Mouse (Mus musculus) spleen, postnatal 10 days (tissue): ENCODE results near the gene Il4.
A peak's percentile ranks its signal among the peaks of the same experiment; 100 is the strongest.

Source experiments
- DNase-seq, 2 experiments: peaks; one replicate each; pipeline ENCODE4 v3.0.0; 2021 to 2022; ENCODE audit warnings: low spot score in 2 of 2

Il4 gene

DNA sequence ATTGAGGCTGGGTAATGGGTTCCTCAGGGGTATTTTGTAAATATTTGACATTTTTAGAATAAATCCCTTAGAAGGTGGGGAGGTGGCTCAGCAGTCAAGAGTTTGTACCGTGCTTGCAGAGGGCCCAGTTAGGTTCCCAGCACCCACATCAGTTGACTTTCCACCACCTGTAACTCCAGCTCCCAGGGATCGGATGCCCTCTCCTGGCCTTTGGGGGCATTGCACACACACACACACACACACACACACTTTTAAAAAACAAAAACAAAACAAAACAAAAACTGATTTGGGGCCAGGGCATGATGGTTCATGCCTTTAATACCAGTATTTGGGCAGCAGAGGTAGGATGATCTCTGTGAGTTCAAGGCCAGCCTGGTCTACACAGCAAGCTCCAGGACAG is 5.7 kb upstream of the Il4 start:
- DNase-seq = no peak

DNA sequence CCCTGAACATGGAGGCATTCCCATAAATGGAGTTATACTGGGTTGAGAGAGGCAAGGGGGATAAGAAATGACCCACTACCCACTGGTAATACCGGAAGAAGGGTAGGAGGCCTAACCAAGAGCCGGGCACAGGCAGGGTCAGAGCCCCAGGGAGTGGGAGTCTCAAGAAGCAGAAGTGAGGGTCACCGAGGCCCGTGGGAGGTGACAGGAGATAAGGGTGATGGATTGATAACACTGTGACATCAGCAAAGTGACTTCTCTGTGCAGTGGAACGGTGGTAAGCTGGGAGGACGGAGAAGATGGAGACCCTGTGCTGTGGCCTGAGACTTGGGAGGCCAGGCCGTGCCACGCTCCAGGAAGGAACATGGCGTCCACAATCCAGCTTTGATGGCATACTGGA is 5.1 kb upstream of the Il4 start:
- DNase-seq = no peak

DNA sequence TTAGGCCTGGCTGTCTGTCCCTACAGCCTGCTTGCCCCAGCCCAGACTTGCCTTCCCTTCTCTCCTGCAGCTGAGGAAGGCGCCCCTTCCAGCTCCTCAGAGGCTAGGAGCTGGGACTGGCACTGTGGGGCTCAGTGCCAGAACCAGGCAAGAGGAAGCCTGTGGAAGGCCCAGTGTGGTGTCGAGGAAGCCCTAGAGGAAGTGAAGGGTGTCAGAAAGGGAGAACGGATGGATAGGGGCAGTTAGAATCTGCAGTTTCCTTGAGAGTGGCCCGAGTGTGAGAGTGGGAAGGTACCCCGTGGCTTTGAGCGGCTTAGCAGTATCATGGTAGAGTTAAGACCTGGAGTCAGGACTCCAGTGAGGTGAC is 4.0 kb upstream of the Il4 start:
- DNase-seq = no peak

DNA sequence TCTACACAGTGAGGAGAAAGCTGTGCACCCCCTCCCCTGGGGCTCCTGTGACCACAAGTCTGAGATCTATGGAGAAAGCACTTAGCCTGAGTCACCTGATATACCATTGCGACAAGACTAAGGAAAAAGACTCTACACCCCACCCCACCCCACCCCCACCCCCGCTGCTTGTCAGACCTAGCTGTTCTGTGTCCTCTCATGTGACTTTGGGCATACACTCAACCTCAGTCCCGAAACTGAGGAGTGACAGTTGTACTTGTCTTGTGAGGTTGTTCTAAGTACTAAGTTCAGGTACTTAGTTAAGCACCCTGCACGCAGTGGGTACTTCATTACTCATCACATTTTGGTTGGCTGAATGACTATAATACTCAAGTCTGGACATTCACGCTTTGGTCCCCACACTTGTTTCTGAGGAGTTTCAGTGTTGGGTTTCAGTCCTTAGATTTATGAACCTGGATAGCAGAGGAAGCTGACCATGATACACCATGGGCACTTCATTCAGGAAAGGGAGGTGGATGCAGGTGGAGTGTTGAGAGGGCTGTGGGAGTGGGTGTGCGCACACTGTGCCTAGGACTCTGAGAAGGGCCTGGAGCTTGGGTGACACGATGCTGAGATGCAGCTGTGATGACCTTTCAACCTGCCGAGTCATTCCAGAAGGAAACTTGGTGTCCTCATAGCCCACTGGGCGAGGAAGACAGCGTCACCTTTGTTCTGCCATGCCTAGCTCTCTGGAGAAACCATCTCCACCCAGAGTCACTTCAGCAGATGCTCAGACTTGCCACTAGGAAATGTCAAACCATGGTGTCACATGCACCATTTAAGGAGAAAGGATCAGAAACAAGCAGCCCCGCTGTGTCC is 3.3 kb upstream of the Il4 start:
- DNase-seq = no peak

DNA sequence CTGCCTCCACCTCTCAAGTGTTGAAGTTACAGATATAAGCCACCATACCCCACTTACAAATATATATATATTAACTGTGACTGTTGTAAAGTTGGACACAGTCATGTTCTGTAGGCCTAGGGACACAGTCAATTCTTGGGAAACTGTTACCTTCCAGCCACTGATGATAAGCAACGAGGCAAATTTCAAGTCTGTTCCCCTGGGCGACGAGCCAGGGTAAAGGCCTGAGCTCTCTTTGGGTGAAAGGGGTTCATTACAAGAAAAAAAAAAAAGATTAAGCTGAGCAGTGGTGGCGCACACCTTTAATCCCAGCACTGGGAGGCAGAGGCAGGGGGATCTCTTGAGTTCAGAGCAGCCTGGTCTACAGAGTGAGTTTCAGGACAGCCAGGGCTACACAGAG is 1.6 kb upstream of the Il4 start:
- no peak for DNase-seq

DNA sequence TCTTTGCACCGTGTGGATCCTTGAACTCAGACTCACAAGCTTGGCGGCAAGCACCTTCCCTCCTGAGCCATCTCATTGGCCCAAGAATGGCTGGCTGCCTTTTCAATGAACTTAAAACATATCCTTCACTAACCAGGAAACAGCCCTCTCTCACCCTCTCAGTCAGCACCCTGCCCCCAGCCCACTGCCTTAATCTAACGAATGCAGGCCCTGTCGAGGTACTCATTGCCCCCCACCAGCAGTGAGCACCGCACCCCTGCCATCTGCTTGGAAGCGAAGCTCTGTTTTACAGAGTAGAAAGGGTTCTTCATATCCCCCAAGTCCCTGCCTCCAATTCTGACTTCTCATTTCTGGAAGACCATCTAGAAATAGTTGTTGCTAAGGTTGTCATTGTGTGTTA is 959 bp upstream of the Il4 start:
- DNase-seq = no peak

DNA sequence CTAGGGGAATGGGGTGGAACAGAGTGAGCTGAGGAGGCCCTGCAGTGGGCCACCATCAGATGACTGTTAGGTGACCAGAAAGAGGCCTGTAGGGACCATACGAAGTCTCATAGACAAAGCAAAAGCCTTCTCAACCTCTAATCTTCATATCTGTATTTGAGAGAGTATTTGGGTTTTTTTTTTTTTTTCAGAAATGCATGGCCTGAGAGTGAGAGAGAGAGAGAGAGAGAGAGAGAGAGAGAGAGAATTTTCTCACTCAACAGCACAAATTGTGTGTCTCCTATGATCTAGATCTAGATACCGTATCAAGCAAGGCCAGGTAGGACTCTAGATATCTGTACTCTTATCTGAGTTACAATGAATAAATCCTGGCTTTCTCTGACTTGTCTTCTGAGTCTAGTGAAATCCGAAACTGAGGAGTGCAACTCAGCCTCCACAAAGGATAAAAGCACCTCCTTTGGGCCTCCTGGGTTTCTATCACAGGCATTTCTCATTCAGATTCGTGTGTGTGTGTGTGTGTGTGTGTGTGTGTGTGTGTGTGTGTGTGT is 833 bp downstream of the Il4 start:
- no peak for DNase-seq

DNA sequence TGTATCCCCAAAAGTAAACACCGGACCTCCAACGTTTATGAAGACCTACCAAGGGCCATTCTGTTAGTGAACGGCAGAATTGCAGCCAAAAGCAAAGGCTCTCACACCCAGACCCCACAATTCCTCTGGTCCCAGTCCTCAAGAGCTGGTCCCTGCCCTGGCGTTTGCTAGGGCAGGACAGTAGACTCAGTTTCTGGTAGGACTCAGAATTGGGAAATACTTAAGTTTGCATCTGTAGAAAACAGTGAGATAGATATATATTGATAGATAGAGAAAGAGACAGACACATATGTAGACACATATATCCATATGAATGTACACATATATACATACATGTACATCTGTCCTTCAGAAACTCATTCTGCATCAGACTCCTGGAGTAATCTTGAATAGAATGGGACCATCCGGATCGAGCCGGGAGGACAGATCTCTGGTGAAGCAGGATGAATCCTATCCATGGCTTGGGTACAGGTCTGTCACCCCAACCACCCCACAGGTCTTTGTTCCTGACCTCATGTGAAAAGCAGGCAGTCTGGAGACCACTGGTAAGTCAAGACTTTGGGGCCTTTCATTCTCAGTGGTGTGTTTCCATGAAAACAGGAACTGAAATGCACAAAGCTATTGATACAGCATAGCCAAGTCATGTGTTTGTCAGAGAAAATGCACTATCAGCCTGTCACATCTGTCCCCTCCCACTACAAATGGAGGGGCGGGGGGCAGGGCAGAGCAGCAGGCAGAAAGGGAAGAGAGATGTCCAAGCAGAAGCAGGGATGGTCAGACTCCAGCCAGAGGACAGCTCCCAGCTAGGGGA is 1.5 kb downstream of the Il4 start:
- no peak for DNase-seq

DNA sequence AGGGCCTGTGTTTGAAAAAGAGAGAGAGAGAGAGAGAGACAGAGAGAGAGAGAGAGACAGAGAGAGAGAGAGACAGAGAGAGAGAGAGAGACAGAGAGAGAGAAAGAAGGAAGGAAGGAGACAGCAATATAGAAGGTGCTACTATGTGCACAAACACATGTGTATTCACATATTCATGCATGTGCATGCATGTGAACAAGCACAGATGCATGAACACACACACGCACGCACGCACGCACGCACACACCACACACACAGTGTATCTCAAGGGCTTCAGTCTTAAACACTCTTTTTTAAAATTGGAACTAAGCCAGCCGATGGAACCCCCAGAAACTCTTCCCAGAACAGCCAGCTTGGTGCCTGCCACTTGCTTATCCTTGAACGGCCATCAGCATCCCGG is 2.9 kb downstream of the Il4 start:
- no peak for DNase-seq

DNA sequence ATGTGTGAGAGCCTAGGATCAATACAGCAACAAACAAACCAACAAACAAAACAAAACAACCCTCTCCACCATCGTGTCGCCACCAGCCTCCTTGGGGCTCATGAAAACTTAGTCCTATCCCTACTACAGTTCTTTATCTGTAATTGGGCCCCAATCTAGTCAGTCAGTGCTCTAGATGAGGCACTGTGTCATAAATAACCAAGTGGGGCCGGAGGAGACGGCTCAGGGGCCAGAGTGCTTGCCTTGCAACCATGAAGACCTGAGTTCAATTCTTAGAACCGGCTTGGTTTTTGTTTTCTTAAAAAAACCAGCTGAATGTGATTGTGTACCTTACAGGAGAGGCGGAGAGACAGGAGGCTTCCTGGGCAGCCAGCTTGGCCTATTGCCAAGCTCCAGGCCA is 3.3 kb downstream of the Il4 start:
- DNase-seq = no peak

DNA sequence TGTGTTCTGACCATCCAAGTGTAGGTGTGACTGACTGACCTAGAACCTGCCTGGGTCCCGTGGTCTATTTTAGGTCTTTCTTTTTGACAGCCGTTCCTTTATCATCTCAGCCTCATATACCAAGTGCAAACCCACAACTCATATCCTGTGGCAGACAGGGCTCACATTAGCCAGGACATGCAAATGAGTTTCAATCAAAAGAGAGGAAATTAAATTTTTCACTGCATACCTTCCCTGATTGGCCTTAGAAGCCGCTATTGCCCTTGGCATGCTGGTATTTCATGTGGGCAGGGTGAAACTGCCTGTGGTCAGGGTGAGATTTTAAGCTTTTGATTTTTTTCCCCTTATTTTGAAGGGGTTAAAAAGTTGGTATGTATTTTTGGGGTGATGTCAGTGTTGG is 8.8 kb downstream of the Il4 start:
- no peak for DNase-seq

DNA sequence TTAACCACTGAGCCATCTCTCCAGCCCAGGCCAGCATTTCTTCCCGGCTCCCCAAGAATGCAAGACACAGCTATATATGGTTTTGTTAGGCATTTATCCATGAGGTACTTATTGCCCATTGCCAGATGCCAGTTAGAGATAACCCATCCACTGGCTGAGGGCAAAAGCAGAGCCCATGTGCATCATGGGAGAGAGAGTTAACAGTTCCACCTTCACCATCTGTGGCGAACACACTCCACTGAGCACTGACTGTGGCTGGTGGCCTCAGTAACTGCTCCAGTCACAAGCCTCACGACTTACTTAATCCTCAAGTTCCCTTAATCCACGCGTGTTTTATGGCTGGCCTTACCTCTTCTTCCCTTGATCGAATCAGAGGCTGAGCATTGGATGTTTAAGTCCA is 9.2 kb downstream of the Il4 start:
- DNase-seq = no peak

DNA sequence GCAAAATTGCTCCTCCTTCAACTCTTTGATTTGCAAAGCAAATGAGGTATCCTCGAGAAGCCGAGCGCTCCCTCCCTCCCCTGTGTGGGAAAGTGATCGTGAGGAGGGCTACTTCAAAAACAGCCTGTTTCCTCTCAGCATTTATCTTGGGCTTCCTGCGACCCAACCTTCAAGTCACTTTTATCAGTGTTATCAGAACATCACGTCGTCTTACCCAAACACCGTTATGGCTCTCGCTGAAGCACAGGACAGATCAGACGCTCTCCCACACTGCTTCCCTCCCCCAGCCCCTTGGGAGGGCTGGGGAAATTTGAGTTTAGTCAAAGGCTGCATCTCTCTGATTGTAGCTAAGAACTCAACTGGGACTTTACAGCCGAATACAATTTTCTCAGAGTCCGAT is 12.9 kb downstream of the Il4 start:
- DNase-seq = no peak

DNA sequence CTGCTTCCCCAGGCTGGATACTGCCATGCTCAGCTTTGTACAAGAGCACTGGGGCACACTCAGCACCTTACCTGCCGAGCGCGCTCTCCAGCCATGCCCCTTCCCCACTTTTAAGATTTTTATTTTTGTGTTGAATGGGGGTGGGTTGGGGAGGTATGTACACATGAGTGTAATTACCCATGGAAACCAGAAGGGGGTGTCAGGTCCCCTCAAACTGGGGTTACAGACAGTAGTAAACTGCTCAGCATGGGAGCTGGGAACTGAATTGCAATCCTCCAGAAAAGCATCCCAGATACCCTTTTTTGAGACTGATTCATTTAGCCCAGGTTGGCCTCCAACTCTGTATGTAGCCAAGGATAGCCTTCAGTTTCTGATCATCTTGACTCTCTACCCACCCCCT is 13.5 kb downstream of the Il4 start:
- no peak for DNase-seq

DNA sequence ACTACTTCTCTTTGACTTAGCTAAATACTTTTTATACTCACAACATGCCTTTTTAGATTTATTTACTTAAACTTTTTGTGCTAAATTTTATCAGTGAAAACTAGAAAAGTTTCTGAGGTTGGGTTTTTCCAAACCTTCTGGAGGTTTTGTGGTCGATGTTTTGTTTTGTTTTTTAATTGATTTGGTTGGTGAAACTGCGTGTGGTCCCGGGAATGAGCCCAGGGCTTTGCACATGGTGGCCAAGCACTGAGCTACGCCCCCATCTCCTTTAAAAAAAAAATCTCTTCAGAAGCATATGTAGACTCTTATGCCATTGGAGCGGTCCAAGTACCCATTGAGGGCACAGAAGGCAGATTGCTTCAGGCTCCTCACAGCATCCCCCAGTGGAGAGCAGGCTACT is 27.4 kb downstream of the Il4 start:
- DNase-seq = no peak

DNA sequence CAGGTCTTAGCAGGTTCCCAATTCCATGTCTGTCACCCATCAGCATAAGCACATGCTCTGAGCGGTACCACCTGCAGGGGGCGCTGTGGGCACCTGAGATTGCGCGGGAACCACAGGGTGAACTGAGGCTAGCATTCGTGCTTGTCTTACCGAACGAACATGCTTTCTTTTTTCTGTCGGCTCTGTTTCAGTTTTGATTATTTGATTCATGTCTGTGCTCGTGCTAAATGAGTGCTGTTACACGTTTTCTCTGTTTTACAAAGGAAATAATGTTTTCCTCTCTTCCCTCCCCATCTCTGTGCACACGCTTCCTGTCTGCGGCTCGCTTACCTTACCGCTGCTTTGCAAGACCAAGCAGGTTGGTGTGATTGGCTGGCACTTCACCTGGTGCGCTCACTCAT is 28.1 kb downstream of the Il4 start:
- peak; percentile 77 to 87 for DNase-seq

DNA sequence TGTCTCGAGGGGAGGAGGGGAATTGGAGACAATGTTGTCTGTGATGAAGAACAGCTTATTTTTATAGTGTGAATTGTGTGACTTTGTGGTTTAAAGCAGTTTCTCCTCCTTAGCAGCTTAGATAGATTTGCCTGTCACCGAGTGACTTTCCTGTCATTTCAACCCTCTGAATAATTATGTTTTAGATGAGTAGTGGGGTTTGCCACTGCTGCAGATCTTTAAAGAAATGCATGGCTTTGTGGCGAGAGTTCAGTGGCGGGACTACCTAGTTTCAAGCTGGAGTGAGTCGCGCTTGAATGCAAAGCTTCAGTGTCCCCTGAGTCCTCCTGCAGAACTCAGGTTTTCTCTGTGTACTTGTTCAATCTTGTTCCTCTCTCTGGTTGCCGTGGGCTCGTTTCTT is 30.2 kb downstream of the Il4 start:
- DNase-seq = no peak

DNA sequence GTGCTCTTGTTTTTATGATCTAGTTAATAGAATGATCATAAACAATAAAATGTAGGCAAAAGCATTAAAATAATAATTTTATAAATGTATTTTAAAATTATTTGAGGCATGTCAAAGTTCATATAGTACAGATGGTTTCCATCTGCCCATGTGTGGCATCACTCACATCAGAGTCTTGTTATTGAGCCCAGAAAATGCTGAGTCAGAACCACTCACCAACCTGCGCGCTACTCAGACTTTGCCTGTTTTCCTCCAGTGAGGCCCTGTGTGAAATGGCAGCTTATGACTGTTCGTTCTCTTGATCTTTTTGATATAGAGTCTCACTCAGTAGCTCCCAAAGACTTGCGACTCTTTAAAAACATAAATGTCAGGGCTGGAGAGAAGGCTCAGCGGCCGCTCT is 33.0 kb downstream of the Il4 start:
- no peak for DNase-seq

DNA sequence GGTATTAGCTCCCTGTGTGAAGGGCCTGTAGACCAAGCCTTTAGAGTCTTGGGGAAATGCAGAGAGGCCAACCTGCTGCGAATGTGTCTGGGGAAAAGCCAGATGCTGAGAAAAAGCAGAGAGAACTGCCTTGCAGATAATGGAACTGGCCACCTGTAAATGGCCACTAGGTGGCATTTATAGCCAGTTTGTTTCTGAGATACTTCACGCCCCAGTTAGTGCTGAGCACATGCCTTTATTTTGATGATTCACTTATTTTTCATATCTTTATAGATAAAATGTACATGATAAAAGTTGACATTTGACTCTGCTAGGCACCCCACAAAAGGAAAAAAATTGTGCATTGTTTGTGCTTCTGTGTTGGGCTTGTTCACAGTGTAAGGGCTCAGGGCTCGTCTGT is 33.6 kb downstream of the Il4 start:
- DNase-seq = no peak

DNA sequence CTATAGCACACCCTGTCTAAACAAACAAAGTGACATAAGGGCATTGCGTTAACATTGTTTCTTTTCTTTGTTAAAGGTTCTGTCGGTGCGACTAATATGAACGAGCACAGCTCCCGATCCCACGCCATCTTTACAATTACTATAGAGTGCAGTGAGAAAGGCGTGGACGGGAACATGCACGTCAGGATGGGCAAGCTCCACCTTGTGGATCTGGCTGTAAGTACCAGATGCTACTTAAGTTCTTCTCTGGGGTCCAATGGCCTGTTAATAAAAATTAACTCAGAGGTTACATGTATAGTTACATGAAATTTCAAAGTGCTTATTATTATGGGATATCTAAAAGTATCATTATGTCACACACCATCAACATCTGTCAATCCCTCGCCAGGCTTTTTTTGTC is 35.3 kb downstream of the Il4 start:
- no peak for DNase-seq

DNA sequence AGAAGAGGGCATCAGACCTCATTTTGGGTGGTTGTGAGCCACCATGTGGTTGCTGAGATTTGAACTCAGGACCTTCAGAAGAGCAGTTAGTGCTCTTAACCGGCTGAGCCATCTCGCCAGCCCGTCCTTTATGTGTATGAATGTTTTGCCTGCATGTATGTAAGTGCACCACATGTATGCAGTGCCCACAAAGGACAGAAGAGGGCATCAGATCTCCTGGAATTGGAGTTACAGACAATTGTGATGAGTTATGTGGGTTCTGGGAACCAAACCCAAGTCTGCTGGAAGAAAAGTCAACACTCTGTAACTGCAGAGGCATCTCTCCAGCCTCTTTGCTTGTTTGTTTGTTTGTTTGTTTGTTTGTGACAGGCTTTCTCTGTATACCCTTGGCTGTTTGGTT is 37.9 kb downstream of the Il4 start:
- no peak for DNase-seq

DNA sequence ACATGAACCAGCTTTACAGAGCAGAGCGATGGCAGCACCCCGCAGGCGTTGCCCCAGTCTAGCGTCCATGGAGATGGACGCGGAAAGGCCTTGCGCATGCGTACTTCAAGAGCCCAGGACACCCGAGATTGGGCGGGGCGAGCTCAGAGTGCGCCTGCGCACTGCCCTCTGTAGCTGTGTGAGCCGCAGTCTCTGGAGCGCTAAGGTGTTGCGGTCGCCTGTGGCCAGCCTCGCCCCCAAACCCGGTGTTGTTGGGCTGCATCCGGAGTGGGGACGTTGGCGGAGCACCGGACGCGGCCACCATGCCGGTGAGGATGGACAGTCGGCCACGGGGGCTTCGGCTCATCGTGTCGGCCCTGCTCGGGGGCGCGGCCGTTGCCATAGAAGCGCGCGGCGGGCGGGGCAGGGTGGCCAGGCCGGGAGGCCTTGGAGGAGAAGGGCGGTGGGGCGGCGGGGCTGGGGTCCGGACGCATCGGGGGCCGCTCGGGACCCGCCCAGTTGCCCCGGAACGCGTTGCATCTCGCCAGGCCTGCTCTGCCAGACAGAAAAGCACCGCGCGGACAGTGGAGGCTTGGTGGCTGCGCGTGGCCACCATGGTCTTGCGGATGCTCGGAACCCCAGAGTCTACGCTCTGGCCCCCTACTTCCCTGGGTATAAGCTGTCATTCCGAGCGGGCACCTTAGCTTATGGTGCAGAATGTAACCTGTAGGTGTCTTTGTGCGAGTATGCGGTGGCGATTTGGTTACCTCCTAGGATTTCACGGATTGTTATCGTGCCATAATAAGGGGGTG is 51.0 kb downstream of the Il4 start, which contains the start of gene Kif3a:
Gene Kif3a (plus strand): TSS at position 156 of the 791 bp plus-strand sequence.
- peak; percentile 91 to 96 for DNase-seq
